Mouse (Mus musculus): Measurements from ENCODE around the gene Cbx4.

Cbx4 gene

DNA sequence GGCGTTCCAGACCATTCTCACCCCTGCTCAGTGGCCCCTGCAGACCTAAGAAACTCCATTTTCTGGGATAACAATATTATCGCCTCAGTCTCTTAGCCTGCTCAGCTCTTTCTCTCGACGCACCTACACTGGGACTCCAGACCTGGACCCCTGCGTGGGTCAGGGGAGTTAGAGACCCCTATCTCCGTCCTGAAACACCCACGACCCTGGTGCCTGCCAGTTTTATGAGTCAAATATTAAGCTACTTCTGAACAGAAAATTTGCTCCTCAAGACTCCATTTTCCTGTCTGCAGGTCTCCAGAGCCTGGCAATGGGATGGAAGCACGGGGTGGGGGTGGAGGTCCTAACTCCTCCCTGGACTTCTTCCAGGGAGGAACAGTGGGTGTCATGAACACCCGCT is 28.7 kb downstream of the Cbx4 start:
- DNase-seq (ENCODE audit: low spot score in 2 of 2) = peak in 1 of 2 experiments; percentile 29

- DNase-seq (ENCODE audit: low spot score in 2 of 2) = peak in 1 of 2 experiments; percentile 60
These were observed 29.5 kb downstream of the Cbx4 start for GRCm38 (mm10) chr11:119056301-119057211.

DNA sequence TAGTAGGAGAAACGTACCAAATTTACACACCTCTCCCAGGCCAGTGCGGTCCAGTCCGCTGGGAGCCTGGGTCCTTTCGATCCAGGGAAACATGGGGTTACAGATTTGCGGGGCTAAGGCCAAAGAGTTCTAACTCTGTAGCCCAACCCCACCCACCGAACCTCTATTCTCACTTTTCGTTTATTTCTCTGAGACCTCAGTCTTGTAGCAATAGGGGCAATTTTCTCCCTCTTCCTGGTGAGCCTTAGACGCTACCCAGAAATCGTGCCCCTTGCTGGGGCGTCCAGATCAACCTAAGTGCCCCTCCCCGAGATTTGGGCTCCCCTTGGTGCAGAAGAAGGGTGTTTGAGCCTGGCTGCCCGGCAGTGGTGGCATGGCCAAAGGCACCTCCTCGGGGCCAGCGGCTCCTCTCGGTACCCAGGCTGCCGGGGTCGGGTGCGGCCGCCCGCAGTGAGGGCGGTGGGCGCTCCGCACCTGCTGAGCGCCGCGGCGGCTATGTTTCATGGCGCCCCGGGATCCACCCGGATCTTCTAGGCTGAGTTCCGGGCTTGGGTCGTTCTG is 30.4 kb downstream of the Cbx4 start:
- DNase-seq (ENCODE audit: low spot score in 2 of 2) = no peak

DNA sequence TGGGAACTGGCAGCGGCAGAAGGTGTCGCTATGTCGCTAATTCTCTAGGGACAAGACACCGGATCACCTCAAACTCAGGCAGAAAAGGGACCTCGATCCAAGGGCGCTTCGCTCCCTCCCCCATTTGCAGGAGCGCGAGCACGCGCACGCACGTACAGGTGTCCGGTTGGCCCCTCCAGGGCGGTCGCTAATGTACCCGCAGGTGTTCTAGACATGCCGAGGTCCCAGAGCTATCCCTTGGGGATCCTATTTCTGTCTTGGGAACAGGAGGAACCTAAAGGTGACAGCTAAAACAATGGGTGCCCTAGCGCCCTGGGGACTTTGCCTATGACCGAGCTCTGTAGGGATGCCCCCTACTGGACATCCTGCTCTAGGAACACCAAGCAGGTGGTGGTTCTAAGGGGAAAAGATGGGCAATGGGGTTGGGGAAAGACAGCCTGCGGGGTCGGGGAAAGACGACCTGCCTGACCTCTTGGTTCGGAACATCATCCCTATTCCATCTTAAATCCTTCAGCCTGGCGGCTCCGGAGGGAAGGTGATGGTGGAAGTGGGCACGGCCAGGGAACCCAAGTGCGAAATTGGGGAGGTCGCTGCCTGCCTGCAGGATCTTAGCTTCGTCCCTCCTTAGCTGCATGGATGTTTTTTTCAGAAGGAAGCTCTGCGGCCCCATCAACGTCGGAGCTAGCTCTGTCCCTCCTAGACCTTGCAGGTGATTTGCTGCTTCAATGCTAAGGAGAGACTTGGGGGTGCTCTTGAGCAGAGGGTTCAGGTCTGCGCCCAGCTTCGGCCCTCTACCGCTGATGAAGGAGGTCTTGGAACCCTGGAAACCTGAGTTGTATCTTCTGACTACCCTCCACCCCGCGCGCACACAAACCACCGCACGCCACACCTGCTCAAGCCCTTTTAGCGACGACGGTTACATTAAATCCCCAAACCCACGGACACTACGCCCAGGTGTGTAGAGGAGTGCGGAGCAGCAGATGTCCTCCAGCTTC is 31.4 kb downstream of the Cbx4 start:
- DNase-seq (ENCODE audit: low spot score in 2 of 2) = peak in 1 of 2 experiments; percentile 33

- DNase-seq (ENCODE audit: low spot score in 2 of 2) = no peak
These were observed 32.2 kb downstream of the Cbx4 start for GRCm38 (mm10) chr11:119053738-119054350.

GRCm38 (mm10) chr11:119053257-119053670 is 32.8 kb downstream of the Cbx4 start:
- DNase-seq (ENCODE audit: low spot score in 2 of 2) = peak in 1 of 2 experiments; percentile 76

DNA sequence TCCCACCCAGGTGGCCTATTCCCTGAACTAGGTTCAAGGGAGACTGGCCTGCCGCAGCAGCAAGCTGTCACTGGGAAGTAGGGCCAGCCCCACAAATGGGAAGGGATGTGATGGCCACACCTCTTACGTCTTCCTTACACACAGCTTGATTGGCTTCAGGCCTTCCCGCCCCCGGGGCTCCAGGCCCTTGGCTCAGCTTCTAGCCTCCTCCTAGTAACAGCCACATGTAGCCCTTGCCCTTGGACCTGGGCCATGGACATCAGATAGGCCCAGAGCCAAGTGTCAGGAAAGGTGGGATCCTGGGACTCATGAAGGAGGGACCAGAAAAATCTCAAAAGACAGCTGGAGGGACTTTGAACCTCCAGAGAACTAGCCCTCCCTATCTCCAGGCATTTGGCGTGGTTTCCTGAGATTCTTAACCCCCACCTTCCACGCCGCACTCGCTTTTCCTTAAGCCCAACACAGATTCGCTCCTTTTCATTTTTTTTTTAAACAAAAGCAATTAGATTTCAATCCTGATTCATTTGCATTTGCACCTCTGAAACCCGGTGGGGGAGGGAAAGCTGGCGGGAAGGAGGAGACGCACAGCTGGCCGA is 33.3 kb downstream of the Cbx4 start:
- no peak for DNase-seq (ENCODE audit: low spot score in 2 of 2)

- no peak for DNase-seq (ENCODE audit: low spot score in 2 of 2)
These were observed 33.9 kb downstream of the Cbx4 start for GRCm38 (mm10) chr11:119051927-119052660.

DNA sequence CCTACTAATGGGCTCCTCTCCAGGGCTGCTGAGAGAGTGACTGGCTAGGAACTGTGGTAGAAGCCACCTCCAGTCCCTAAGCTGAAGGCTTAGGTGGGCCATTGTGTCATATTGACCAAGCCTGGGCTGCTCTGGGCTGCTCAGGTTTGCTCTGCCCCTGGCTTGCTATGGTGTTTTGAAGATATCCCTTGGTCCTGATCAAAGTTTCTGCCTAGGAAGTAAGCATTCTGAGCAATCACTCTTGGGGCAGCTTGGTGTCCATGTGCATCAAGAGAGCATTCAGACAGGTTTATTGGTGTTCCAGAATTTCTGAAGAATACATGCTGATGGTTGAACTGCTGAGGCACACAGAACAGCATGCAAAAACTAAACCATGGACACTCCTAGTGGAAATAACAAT is 34.6 kb downstream of the Cbx4 start:
- DNase-seq (ENCODE audit: low spot score in 2 of 2) = no peak

- DNase-seq (ENCODE audit: low spot score in 2 of 2) = no peak
These were observed 35.7 kb downstream of the Cbx4 start for GRCm38 (mm10) chr11:119050361-119050760.

DNA sequence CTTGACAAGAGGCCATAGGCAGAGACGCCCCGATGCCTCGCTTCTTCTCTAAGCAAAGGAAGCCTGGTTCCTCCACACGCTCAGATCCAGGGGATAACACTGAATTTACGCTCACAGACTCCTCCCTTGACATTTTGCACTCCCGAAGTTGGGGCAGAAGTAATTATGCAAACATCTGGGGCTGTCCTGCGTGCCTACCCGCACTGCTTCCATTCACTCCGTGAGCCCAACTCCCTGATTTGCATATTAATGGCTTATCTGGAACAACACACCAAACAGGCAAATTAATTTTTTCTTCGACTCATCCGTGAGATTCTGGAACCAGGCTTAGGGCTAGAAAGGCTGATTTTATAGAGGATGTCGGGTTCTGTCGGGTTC is 37.9 kb downstream of the Cbx4 start:
- DNase-seq (ENCODE audit: low spot score in 2 of 2) = no peak

GRCm38 (mm10) chr11:119047261-119048132 is 38.5 kb downstream of the Cbx4 start:
- no peak for DNase-seq (ENCODE audit: low spot score in 2 of 2)

DNA sequence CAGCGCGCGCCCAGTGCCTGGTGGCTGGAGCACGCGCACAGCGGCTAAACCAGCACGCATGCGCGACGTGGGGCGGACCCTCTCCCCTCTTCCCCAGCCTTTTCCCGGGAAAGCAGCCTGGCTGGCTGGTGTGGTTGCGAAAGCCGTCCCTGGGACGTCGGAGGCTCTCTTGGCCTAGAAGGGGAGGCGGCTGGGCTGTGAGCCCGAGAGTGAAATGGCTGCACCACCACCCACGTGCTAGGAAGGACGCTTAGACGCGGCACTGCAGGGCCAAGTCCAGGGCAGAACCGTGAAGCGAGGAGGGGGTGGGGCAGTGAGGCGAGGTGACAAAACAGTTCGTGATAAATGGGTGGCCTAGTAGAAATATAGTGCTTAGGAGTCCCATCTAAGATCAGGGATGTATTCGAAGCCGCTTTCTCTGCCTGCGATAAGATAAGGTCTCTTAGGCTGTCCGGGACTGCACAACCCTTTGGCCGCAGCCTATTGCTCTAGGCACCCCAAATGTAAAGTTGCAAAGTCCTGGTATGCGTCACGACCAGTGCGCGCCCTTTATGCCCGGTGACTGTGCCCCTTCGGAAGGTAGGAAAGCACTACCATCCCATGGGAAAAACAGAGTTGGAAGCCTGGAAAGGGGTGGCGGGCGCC is 39.3 kb downstream of the Cbx4 start:
- peak in 1 of 2 experiments; percentile 85 for DNase-seq (ENCODE audit: low spot score in 2 of 2)

- DNase-seq (ENCODE audit: low spot score in 2 of 2) = no peak
These were observed 41.3 kb downstream of the Cbx4 start for GRCm38 (mm10) chr11:119044551-119045337.

GRCm38 (mm10) chr11:119043761-119044550 is 42.1 kb downstream of the Cbx4 start:
- DNase-seq (ENCODE audit: low spot score in 2 of 2) = no peak

DNA sequence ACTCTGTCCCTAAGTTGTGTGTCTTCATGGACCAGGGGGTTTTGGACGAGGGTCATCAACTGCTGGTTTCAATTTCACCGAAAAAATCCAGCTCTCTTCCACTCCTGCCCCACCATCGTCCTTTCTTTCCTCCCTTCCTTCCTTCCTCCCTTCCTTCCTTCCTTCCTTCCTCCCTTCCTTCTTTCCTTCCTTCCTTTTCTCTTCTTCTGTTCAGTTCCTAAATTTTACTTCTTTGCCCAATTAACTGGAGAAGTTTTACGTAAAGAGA is 42.8 kb downstream of the Cbx4 start:
- DNase-seq (ENCODE audit: low spot score in 2 of 2) = no peak

GRCm38 (mm10) chr11:119042466-119043272 is 43.4 kb downstream of the Cbx4 start:
- no peak for DNase-seq (ENCODE audit: low spot score in 2 of 2)
